Mouse (Mus musculus): Measurements from ENCODE around the gene Ralbp1. TPM values are rescaled to one million over a fixed set of nuclear protein-coding genes. Genes with fewer than 3 reads are reported as not detected.

Gene Ralbp1
- 35.4 and 37.7 TPM in 2 replicates for polyA plus RNA-seq (2015; fragmentation: Nextera tagmentation; extraction: Ambion mirVana)

GRCm38 (mm10) chr17:65885697-65886529, at the start of gene Ralbp1:
Ralbp1 (minus strand) TSS chr17:65885798.
- H3K4me3 ChIP-seq (ENCODE audit: low read depth, low read length) = peak within 1 kb of the TSS; percentile 82
- H3K36me3 ChIP-seq (ENCODE audit: control insufficient read depth, insufficient read depth) = no peaks in the 10 kb centered on the region
- peak within 1 kb of the TSS; percentile 93 for H3K4me2 ChIP-seq (ENCODE audit: low read depth, low read length)
- no peak for ATAC-seq (ENCODE audit: low read depth)
- no peaks in the 10 kb centered on the region for H3K9me3 ChIP-seq (replicated peaks; ENCODE audit: control insufficient read depth, low read length)
- WGBS (ENCODE audit: insufficient replicate concordance) = 3% methylated on average over 14 of the region's 14 CpGs
- H3K9ac ChIP-seq (ENCODE audit: low read depth, low read length) = peak within 1 kb of the TSS; percentile 97
- H3K27me3 ChIP-seq (ENCODE audit: control insufficient read depth, insufficient read depth, low read depth, low read length) = no peaks in the 10 kb centered on the region
- H3K27ac ChIP-seq (ENCODE audit: low read length) = peak within 1 kb of the TSS; percentile 98
- H3K4me1 ChIP-seq (ENCODE audit: control insufficient read depth, low read depth, low read length) = peaks cover 21% of the 10 kb centered on the region

- 74% methylated on average over 2 of the region's 2 CpGs for WGBS (ENCODE audit: insufficient replicate concordance)
- no peaks in the 10 kb centered on the region for H3K27me3 ChIP-seq (ENCODE audit: control insufficient read depth, insufficient read depth, low read depth, low read length)
- H3K9me3 ChIP-seq (replicated peaks; ENCODE audit: control insufficient read depth, low read length) = no peaks in the 10 kb centered on the region
- H3K4me3 ChIP-seq (ENCODE audit: low read depth, low read length) = no peak overlapping the region
- peaks cover 5% of the 10 kb centered on the region for H3K4me1 ChIP-seq (ENCODE audit: control insufficient read depth, low read depth, low read length)
- ATAC-seq (ENCODE audit: low read depth) = no peak
- H3K9ac ChIP-seq (ENCODE audit: low read depth, low read length) = no peak overlapping the region
- H3K27ac ChIP-seq (ENCODE audit: low read length) = no peak overlapping the region
- H3K36me3 ChIP-seq (ENCODE audit: control insufficient read depth, insufficient read depth) = peaks cover 5% of the 10 kb centered on the region
- no peak overlapping the region for H3K4me2 ChIP-seq (ENCODE audit: low read depth, low read length)
These were observed 48.1 kb upstream of the Ralbp1 start for GRCm38 (mm10) chr17:65933741-65934140.

- peaks cover 5% of the 10 kb centered on the region for H3K36me3 ChIP-seq (ENCODE audit: control insufficient read depth, insufficient read depth)
- peaks cover 5% of the 10 kb centered on the region for H3K4me1 ChIP-seq (ENCODE audit: control insufficient read depth, low read depth, low read length)
- H3K9ac ChIP-seq (ENCODE audit: low read depth, low read length) = no peak overlapping the region
- no peak overlapping the region for H3K27ac ChIP-seq (ENCODE audit: low read length)
- no peak for ATAC-seq (ENCODE audit: low read depth)
- 66% methylated on average over 6 of the region's 6 CpGs for WGBS (ENCODE audit: insufficient replicate concordance)
- H3K4me2 ChIP-seq (ENCODE audit: low read depth, low read length) = no peak overlapping the region
- H3K9me3 ChIP-seq (replicated peaks; ENCODE audit: control insufficient read depth, low read length) = no peaks in the 10 kb centered on the region
- no peak overlapping the region for H3K4me3 ChIP-seq (ENCODE audit: low read depth, low read length)
- H3K27me3 ChIP-seq (ENCODE audit: control insufficient read depth, insufficient read depth, low read depth, low read length) = no peaks in the 10 kb centered on the region
These were observed 45.9 kb upstream of the Ralbp1 start for GRCm38 (mm10) chr17:65931525-65931924.

- ATAC-seq (ENCODE audit: low read depth) = peak; percentile 37; the same call in 1 of the 2 replicates
- Histone ChIP-seq H3K27ac (ENCODE audit: low read length) (no peak overlapping the region), H3K4me3 (ENCODE audit: low read depth, low read length) (no peak overlapping the region), H3K9me3 (replicated peaks; ENCODE audit: control insufficient read depth, low read length) (no peaks in the 10 kb centered on the region), H3K4me1 (ENCODE audit: control insufficient read depth, low read depth, low read length) (peaks cover 5% of the 10 kb centered on the region), H3K36me3 (ENCODE audit: control insufficient read depth, insufficient read depth) (peaks cover 5% of the 10 kb centered on the region), H3K4me2 (ENCODE audit: low read depth, low read length) (no peak overlapping the region), H3K27me3 (ENCODE audit: control insufficient read depth, insufficient read depth, low read depth, low read length) (no peaks in the 10 kb centered on the region), H3K9ac (ENCODE audit: low read depth, low read length) (no peak overlapping the region)
- 72% methylated on average over 6 of the region's 6 CpGs for WGBS (ENCODE audit: insufficient replicate concordance)
These were observed 45.4 kb upstream of the Ralbp1 start for GRCm38 (mm10) chr17:65930960-65931359.

- no peak for ATAC-seq (ENCODE audit: low read depth)
- Histone ChIP-seq H3K4me2 (ENCODE audit: low read depth, low read length) (no peak overlapping the region), H3K9me3 (replicated peaks; ENCODE audit: control insufficient read depth, low read length) (no peaks in the 10 kb centered on the region), H3K4me1 (ENCODE audit: control insufficient read depth, low read depth, low read length) (peaks cover 5% of the 10 kb centered on the region), H3K9ac (ENCODE audit: low read depth, low read length) (no peak overlapping the region), H3K36me3 (ENCODE audit: control insufficient read depth, insufficient read depth) (peaks cover 5% of the 10 kb centered on the region), H3K27me3 (ENCODE audit: control insufficient read depth, insufficient read depth, low read depth, low read length) (no peaks in the 10 kb centered on the region), H3K27ac (ENCODE audit: low read length) (no peak overlapping the region), H3K4me3 (ENCODE audit: low read depth, low read length) (no peak overlapping the region)
- WGBS (ENCODE audit: insufficient replicate concordance) = 79% methylated on average over 7 of the region's 7 CpGs
These were observed 44.7 kb upstream of the Ralbp1 start for GRCm38 (mm10) chr17:65930158-65930826.

- Histone ChIP-seq H3K9me3 (replicated peaks; ENCODE audit: control insufficient read depth, low read length) (no peaks in the 10 kb centered on the region), H3K4me3 (ENCODE audit: low read depth, low read length) (no peak overlapping the region), H3K27ac (ENCODE audit: low read length) (no peak overlapping the region), H3K4me2 (ENCODE audit: low read depth, low read length) (no peak overlapping the region), H3K36me3 (ENCODE audit: control insufficient read depth, insufficient read depth) (peaks cover 5% of the 10 kb centered on the region), H3K4me1 (ENCODE audit: control insufficient read depth, low read depth, low read length) (peaks cover 5% of the 10 kb centered on the region), H3K9ac (ENCODE audit: low read depth, low read length) (no peak overlapping the region), H3K27me3 (ENCODE audit: control insufficient read depth, insufficient read depth, low read depth, low read length) (no peaks in the 10 kb centered on the region)
- 75% methylated on average over 22 of the region's 22 CpGs for WGBS (ENCODE audit: insufficient replicate concordance)
- ATAC-seq (ENCODE audit: low read depth) = no peak
These were observed 43.9 kb upstream of the Ralbp1 start for GRCm38 (mm10) chr17:65929319-65929978.

- WGBS (ENCODE audit: insufficient replicate concordance) = 79% methylated on average over 4 of the region's 4 CpGs
- ATAC-seq (ENCODE audit: low read depth) = no peak
These were observed 41.5 kb upstream of the Ralbp1 start for GRCm38 (mm10) chr17:65927077-65927476.

GRCm38 (mm10) chr17:65924218-65924617, 38.6 kb upstream of the Ralbp1 start:
- H3K27ac ChIP-seq (ENCODE audit: low read length) = no peak overlapping the region
- ATAC-seq (ENCODE audit: low read depth) = no peak
- 63% methylated on average over 5 of the region's 5 CpGs for WGBS (ENCODE audit: insufficient replicate concordance)

More at GRCm38 (mm10) chr17:65927077-65927476, 41.5 kb upstream of the Ralbp1 start:
- H3K36me3 ChIP-seq (ENCODE audit: control insufficient read depth, insufficient read depth) = peaks cover under 1% of the 10 kb centered on the region
- peaks cover 5% of the 10 kb centered on the region for H3K4me1 ChIP-seq (ENCODE audit: control insufficient read depth, low read depth, low read length)
- H3K4me2 ChIP-seq (ENCODE audit: low read depth, low read length) = no peak overlapping the region
- no peak overlapping the region for H3K9ac ChIP-seq (ENCODE audit: low read depth, low read length)
- H3K27ac ChIP-seq (ENCODE audit: low read length) = no peak overlapping the region
- H3K27me3 ChIP-seq (ENCODE audit: control insufficient read depth, insufficient read depth, low read depth, low read length) = no peaks in the 10 kb centered on the region
- H3K4me3 ChIP-seq (ENCODE audit: low read depth, low read length) = no peak overlapping the region
- no peaks in the 10 kb centered on the region for H3K9me3 ChIP-seq (replicated peaks; ENCODE audit: control insufficient read depth, low read length)

More at GRCm38 (mm10) chr17:65924218-65924617, 38.6 kb upstream of the Ralbp1 start:
- Histone ChIP-seq H3K4me3 (ENCODE audit: low read depth, low read length) (no peak overlapping the region), H3K4me1 (ENCODE audit: control insufficient read depth, low read depth, low read length) (peaks cover 7% of the 10 kb centered on the region), H3K9me3 (replicated peaks; ENCODE audit: control insufficient read depth, low read length) (no peaks in the 10 kb centered on the region), H3K27me3 (ENCODE audit: control insufficient read depth, insufficient read depth, low read depth, low read length) (no peaks in the 10 kb centered on the region), H3K9ac (ENCODE audit: low read depth, low read length) (no peak overlapping the region), H3K4me2 (ENCODE audit: low read depth, low read length) (no peak overlapping the region), H3K36me3 (ENCODE audit: control insufficient read depth, insufficient read depth) (peaks cover 2% of the 10 kb centered on the region)
